Mouse (Mus musculus): ENCODE data around the gene Sox4.

Gene Sox4

GRCm38 (mm10) chr13:28946565-28947135, 6.9 kb downstream of the Sox4 start:
- no peak for DNase-seq

GRCm38 (mm10) chr13:28945681-28946080, 7.8 kb downstream of the Sox4 start:
- no peak for DNase-seq

GRCm38 (mm10) chr13:28942926-28943325, 10.6 kb downstream of the Sox4 start:
- no peak for DNase-seq

GRCm38 (mm10) chr13:28941983-28942630, 11.4 kb downstream of the Sox4 start:
- no peak for DNase-seq

GRCm38 (mm10) chr13:28933375-28933774, 20.1 kb downstream of the Sox4 start:
- no peak for DNase-seq

- no peak for DNase-seq
Observed at GRCm38 (mm10) chr13:28931776-28932175, 21.7 kb downstream of the Sox4 start.

- DNase-seq, result no peak
Observed at GRCm38 (mm10) chr13:28931266-28931665, 22.2 kb downstream of the Sox4 start.

- DNase-seq, result no peak
Observed at GRCm38 (mm10) chr13:28930364-28930763, 23.1 kb downstream of the Sox4 start.

GRCm38 (mm10) chr13:28929936-28930335, 23.6 kb downstream of the Sox4 start:
- DNase-seq, result no peak

GRCm38 (mm10) chr13:28923136-28923535, 30.4 kb downstream of the Sox4 start:
- no peak for DNase-seq

GRCm38 (mm10) chr13:28917379-28918250, 35.9 kb downstream of the Sox4 start:
- DNase-seq, result no peak

- DNase-seq, result no peak
Observed at GRCm38 (mm10) chr13:28913656-28914055, 39.9 kb downstream of the Sox4 start.

- DNase-seq, result no peak
Observed at GRCm38 (mm10) chr13:28906981-28907380, 46.5 kb downstream of the Sox4 start.
